In genomic region chr14:34517959-34518544, GRCm38 (mm10) we compare ENCODE assay signal across 21 mouse cellular contexts. TPM values are rescaled to one million over a fixed set of nuclear protein-coding genes. Genes with fewer than 3 reads are reported as not detected.
"Had no signal": no experiment of that assay in that cellular context is flagged by ENCODE, and none has a peak within 500 bp of the region (broad histone marks: within the 10 kb centered on the region; RNA-seq: fewer than 3 reads in every experiment).

No protein-coding gene starts in this region.

- H3K4me1 ChIP-seq: liver, embryonic 15.5 days; midbrain, embryonic 10.5 days; neural tube, embryonic 12.5 days had no signal

- H3K4me3 ChIP-seq: left cerebral cortex, adult 2 months; limb, embryonic 10.5 days; liver, embryonic 15.5 days; midbrain, embryonic 10.5 days; myocyte; neural tube, embryonic 12.5 days had no signal

- DNase-seq: kidney, adult 9 months; lung, adult 2 months; lung, postnatal 36 days; midbrain, embryonic 14.5 days; thymus, postnatal 4 days had no signal

- H3K27ac ChIP-seq: left cerebral cortex, adult 2 months; limb, embryonic 10.5 days; liver, embryonic 15.5 days; midbrain, embryonic 10.5 days; neural tube, embryonic 12.5 days; stomach, postnatal 0 days had no signal

- H3K9ac ChIP-seq: liver, embryonic 15.5 days; neural tube, embryonic 12.5 days had no signal

- H3K9me3 ChIP-seq: limb, embryonic 10.5 days; liver, embryonic 15.5 days; neural tube, embryonic 12.5 days had no signal

- ATAC-seq: lung, postnatal 0 days had no signal

- H3K36me3 ChIP-seq: limb, embryonic 10.5 days; liver, embryonic 15.5 days; midbrain, embryonic 10.5 days; neural tube, embryonic 12.5 days had no signal

- H3K4me2 ChIP-seq: liver, embryonic 11.5 days; liver, embryonic 15.5 days; neural tube, embryonic 12.5 days had no signal

- H3K27me3 ChIP-seq: neural tube, embryonic 12.5 days had no signal

RNA-seq across cellular contexts. Expression of gene 9230112D13Rik, which starts 4.5 kb away (rescaled TPM):
- total RNA-seq: layer of hippocampus, adult 8-10 months; layer of hippocampus, postnatal 25 days; left cerebral cortex, adult 2 months; left cerebral cortex, postnatal 14 days; megakaryocyte, adult 5-6 weeks; neutrophil, adult 5-6 weeks had no signal
- polyA plus RNA-seq: large intestine, adult 2 months; limb, embryonic 10.5 days; limb, embryonic 14.5 days; liver, embryonic 11.5 days; liver, embryonic 15.5 days; lung, adult 2 months; lung, postnatal 0 days; midbrain, embryonic 10.5 days; midbrain, embryonic 14.5 days; myocyte; neural tube, embryonic 12.5 days; stomach, postnatal 0 days had no signal
